Mouse (Mus musculus): ENCODE measurements at regions not wholly inside any gene's neighbourhood (a gene's known extent, or its start where the extent isn't known, plus 50 kb on each side); places are given as distances from the start of the nearest gene placed in this dataset.

- TF ChIP-seq CTCF (IDR thresholded peaks at IDR 0.05): no peak
- no peak for TF ChIP-seq EP300 (IDR thresholded peaks at IDR 0.05)
- no peak overlapping the region for H3K27ac ChIP-seq (ENCODE audit: low read length)
- H3K9me3 ChIP-seq (ENCODE audit: low read length): no peaks in the 10 kb centered on the region
- DNase-seq (ENCODE audit: low spot score): no peak
- H3K4me2 ChIP-seq (replicated peaks; ENCODE audit: low read depth, low read length): no peak overlapping the region
- no peaks in the 10 kb centered on the region for H3K27me3 ChIP-seq (replicated peaks; ENCODE audit: insufficient read depth, low read length)
- H3K36me3 ChIP-seq (ENCODE audit: insufficient read depth, low read length): no peaks in the 10 kb centered on the region
- no peak overlapping the region for H3K9ac ChIP-seq (replicated peaks; ENCODE audit: low read depth)
- 84% methylated on average over 3 of the region's 3 CpGs for WGBS
- no peak overlapping the region for H3K4me3 ChIP-seq (ENCODE audit: low read depth, low read length)
- no peaks in the 10 kb centered on the region for H3K4me1 ChIP-seq (ENCODE audit: insufficient read depth, low read depth, low read length)
- no peak for ATAC-seq
Observed at GRCm38 (mm10) chr7:133521936-133522335, 80.0 kb downstream of the Tex36 start.

GRCm38 (mm10) chr7:133518926-133519325 is 83.0 kb downstream of the Tex36 start:
- no peak overlapping the region for H3K27ac ChIP-seq (ENCODE audit: low read length)
- no peaks in the 10 kb centered on the region for H3K4me1 ChIP-seq (ENCODE audit: insufficient read depth, low read depth, low read length)
- no peak overlapping the region for H3K4me2 ChIP-seq (replicated peaks; ENCODE audit: low read depth, low read length)
- no peaks in the 10 kb centered on the region for H3K9me3 ChIP-seq (ENCODE audit: low read length)
- 80% methylated on average over 3 of the region's 3 CpGs for WGBS
- H3K9ac ChIP-seq (replicated peaks; ENCODE audit: low read depth): no peak overlapping the region
- H3K27me3 ChIP-seq (replicated peaks; ENCODE audit: insufficient read depth, low read length): no peaks in the 10 kb centered on the region
- ATAC-seq: no peak
- DNase-seq (ENCODE audit: low spot score): no peak
- TF ChIP-seq EP300 (IDR thresholded peaks at IDR 0.05) (no peak), CTCF (IDR thresholded peaks at IDR 0.05) (no peak)
- no peak overlapping the region for H3K4me3 ChIP-seq (ENCODE audit: low read depth, low read length)
- H3K36me3 ChIP-seq (ENCODE audit: insufficient read depth, low read length): no peaks in the 10 kb centered on the region

GRCm38 (mm10) chr7:133517576-133517975 is 84.4 kb downstream of the Tex36 start:
- no peaks in the 10 kb centered on the region for H3K9me3 ChIP-seq (ENCODE audit: low read length)
- ATAC-seq (no peak), DNase-seq (ENCODE audit: low spot score) (no peak)
- TF ChIP-seq EP300 (IDR thresholded peaks at IDR 0.05): no peak
- TF ChIP-seq CTCF (IDR thresholded peaks at IDR 0.05): no peak
- H3K36me3 ChIP-seq (ENCODE audit: insufficient read depth, low read length): no peaks in the 10 kb centered on the region
- no peaks in the 10 kb centered on the region for H3K27me3 ChIP-seq (replicated peaks; ENCODE audit: insufficient read depth, low read length)
- no peaks in the 10 kb centered on the region for H3K4me1 ChIP-seq (ENCODE audit: insufficient read depth, low read depth, low read length)
- no peak overlapping the region for H3K4me2 ChIP-seq (replicated peaks; ENCODE audit: low read depth, low read length)
- no peak overlapping the region for H3K4me3 ChIP-seq (ENCODE audit: low read depth, low read length)
- no peak overlapping the region for H3K9ac ChIP-seq (replicated peaks; ENCODE audit: low read depth)
- WGBS: 85% methylated on average over 5 of the region's 5 CpGs
- H3K27ac ChIP-seq (ENCODE audit: low read length): no peak overlapping the region

- Histone ChIP-seq H3K36me3 (ENCODE audit: insufficient read depth, low read length) (no peaks in the 10 kb centered on the region), H3K27ac (ENCODE audit: low read length) (no peak overlapping the region), H3K9me3 (ENCODE audit: low read length) (no peaks in the 10 kb centered on the region), H3K27me3 (replicated peaks; ENCODE audit: insufficient read depth, low read length) (no peaks in the 10 kb centered on the region), H3K4me1 (ENCODE audit: insufficient read depth, low read depth, low read length) (no peaks in the 10 kb centered on the region), H3K4me2 (replicated peaks; ENCODE audit: low read depth, low read length) (no peak overlapping the region), H3K4me3 (ENCODE audit: low read depth, low read length) (no peak overlapping the region), H3K9ac (replicated peaks; ENCODE audit: low read depth) (no peak overlapping the region)
- ATAC-seq (no peak), DNase-seq (ENCODE audit: low spot score) (peak; percentile 57)
- TF ChIP-seq CTCF (IDR thresholded peaks at IDR 0.05) (no peak), EP300 (IDR thresholded peaks at IDR 0.05) (no peak)
- 49% methylated on average over 5 of the region's 5 CpGs for WGBS
Observed at GRCm38 (mm10) chr7:133510926-133511325, 91.0 kb downstream of the Tex36 start.

GRCm38 (mm10) chr7:133509486-133509885 is 92.5 kb downstream of the Tex36 start:
- Histone ChIP-seq H3K9ac (replicated peaks; ENCODE audit: low read depth) (no peak overlapping the region), H3K4me3 (ENCODE audit: low read depth, low read length) (no peak overlapping the region), H3K9me3 (ENCODE audit: low read length) (no peaks in the 10 kb centered on the region), H3K4me1 (ENCODE audit: insufficient read depth, low read depth, low read length) (no peaks in the 10 kb centered on the region), H3K27me3 (replicated peaks; ENCODE audit: insufficient read depth, low read length) (no peaks in the 10 kb centered on the region), H3K36me3 (ENCODE audit: insufficient read depth, low read length) (no peaks in the 10 kb centered on the region), H3K4me2 (replicated peaks; ENCODE audit: low read depth, low read length) (no peak overlapping the region), H3K27ac (ENCODE audit: low read length) (no peak overlapping the region)
- no peak for ATAC-seq
- no peak for TF ChIP-seq EP300 (IDR thresholded peaks at IDR 0.05)
- no peak for TF ChIP-seq CTCF (IDR thresholded peaks at IDR 0.05)
- no peak for DNase-seq (ENCODE audit: low spot score)
- WGBS: 48% methylated on average over 4 of the region's 4 CpGs

GRCm38 (mm10) chr7:133508370-133509012 is 93.5 kb downstream of the Tex36 start:
- DNase-seq (ENCODE audit: low spot score) (no peak), ATAC-seq (no peak)
- Histone ChIP-seq H3K9ac (replicated peaks; ENCODE audit: low read depth) (no peak overlapping the region), H3K27ac (ENCODE audit: low read length) (no peak overlapping the region), H3K27me3 (replicated peaks; ENCODE audit: insufficient read depth, low read length) (no peaks in the 10 kb centered on the region), H3K9me3 (ENCODE audit: low read length) (no peaks in the 10 kb centered on the region), H3K4me2 (replicated peaks; ENCODE audit: low read depth, low read length) (no peak overlapping the region), H3K4me3 (ENCODE audit: low read depth, low read length) (no peak overlapping the region), H3K36me3 (ENCODE audit: insufficient read depth, low read length) (no peaks in the 10 kb centered on the region), H3K4me1 (ENCODE audit: insufficient read depth, low read depth, low read length) (no peaks in the 10 kb centered on the region)
- no peak for TF ChIP-seq EP300 (IDR thresholded peaks at IDR 0.05)
- 70% methylated on average over 11 of the region's 11 CpGs for WGBS

GRCm38 (mm10) chr7:133505628-133506027 is 96.3 kb downstream of the Tex36 start:
- DNase-seq (ENCODE audit: low spot score) (no peak), ATAC-seq (no peak)
- TF ChIP-seq EP300 (IDR thresholded peaks at IDR 0.05) (no peak), CTCF (IDR thresholded peaks at IDR 0.05) (no peak)
- Histone ChIP-seq H3K36me3 (ENCODE audit: insufficient read depth, low read length) (no peaks in the 10 kb centered on the region), H3K9ac (replicated peaks; ENCODE audit: low read depth) (no peak overlapping the region), H3K4me2 (replicated peaks; ENCODE audit: low read depth, low read length) (no peak overlapping the region), H3K27me3 (replicated peaks; ENCODE audit: insufficient read depth, low read length) (no peaks in the 10 kb centered on the region), H3K4me3 (ENCODE audit: low read depth, low read length) (no peak overlapping the region), H3K4me1 (ENCODE audit: insufficient read depth, low read depth, low read length) (no peaks in the 10 kb centered on the region), H3K9me3 (ENCODE audit: low read length) (no peaks in the 10 kb centered on the region), H3K27ac (ENCODE audit: low read length) (no peak overlapping the region)
- WGBS: 86% methylated on average over 2 of the region's 2 CpGs
